Mouse (Mus musculus): Measurements from ENCODE around the gene Map7.

DNA sequence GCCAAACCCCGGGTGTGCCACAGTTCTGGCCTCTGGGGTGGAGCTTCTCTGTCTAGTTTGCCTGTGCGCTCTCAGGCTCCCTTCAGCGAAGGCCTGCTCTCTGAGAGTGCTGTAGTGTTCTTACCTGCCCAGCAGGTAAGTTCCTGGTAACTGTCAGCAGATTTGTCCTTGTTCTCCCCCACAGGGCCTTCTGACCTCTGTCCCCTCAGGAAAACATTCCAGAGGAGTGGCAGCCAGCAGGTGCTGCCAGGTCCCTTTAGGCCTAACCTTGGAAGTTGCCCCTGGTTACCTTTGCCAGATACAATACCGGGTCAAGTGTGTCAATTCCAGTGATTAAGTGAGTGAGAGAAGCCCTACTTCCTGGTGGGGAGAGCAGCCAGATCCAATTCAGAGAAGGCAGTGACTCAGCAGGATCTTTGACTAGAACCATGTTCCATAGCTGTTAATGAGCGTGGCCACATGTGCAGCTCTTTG, 38.6 kb downstream of the Map7 start:
- TF ChIP-seq CTCF (IDR thresholded peaks at IDR 0.05; ENCODE audit: borderline replicate concordance, insufficient read depth, low read depth, low read length) = no peak
- TF ChIP-seq POLR2A (IDR thresholded peaks at IDR 0.05; ENCODE audit: borderline replicate concordance, insufficient read depth, low read length) = no peak
